Mouse (Mus musculus): ENCODE results near the gene Zscan12.

- TF ChIP-seq POLR2A (IDR thresholded peaks at IDR 0.05; ENCODE audit: low read depth, low read length) (no peak), CTCF (IDR thresholded peaks at IDR 0.05; ENCODE audit: extremely low read depth, insufficient read length, insufficient replicate concordance, low read depth, low read length) (no peak)
Measured at GRCm38 (mm10) chr13:21320262-21320661, 42.4 kb upstream of the Zscan12 start.

Data from small intestine, adult 2 months (tissue).